In genomic region chr4:116221140-116221851, GRCm38 (mm10) we compare ENCODE assay signal across 1 mouse cellular context.
TF ChIP-seq lines count a peak whose summit lies in the region.

Gene Pik3r3, plus strand, starts transcription at chr4:116221618.

TF ChIP-seq in CH12.LX, 34 proteins besides CTCF, POLR2A, EP300 and RAD21 (continued from another document):
- TF ChIP-seq SMC3 (IDR thresholded peaks at IDR 0.05; ENCODE audit: low read depth, low read length): no peak
- no peak for TF ChIP-seq ZNF384 (IDR thresholded peaks at IDR 0.05; ENCODE audit: low read depth, low read length)
- peak; percentile 58 for TF ChIP-seq ETS1 (conservative IDR thresholded peaks at IDR 0.05; ENCODE audit: low read depth, low read length)
- no peak for TF ChIP-seq MYC (IDR thresholded peaks at IDR 0.05; ENCODE audit: low read depth, low read length)
- TF ChIP-seq USF2 (conservative IDR thresholded peaks at IDR 0.05; ENCODE audit: low read depth, low read length): no peak
- TF ChIP-seq ZKSCAN1 (IDR thresholded peaks at IDR 0.05; ENCODE audit: borderline replicate concordance, low read depth, low read length): no peak
- TF ChIP-seq GABPA (IDR thresholded peaks at IDR 0.05; ENCODE audit: insufficient replicate concordance, low read depth, low read length): no peak
- 0 out of 2 replicates have a peak, but pooled peaks have one; percentile 7 for TF ChIP-seq JUN (IDR thresholded peaks at IDR 0.05; ENCODE audit: insufficient read depth, low read depth, low read length)
- peak; percentile 76 for TF ChIP-seq NELFE (IDR thresholded peaks at IDR 0.05; ENCODE audit: low read depth, low read length)
- 0 out of 2 replicates have a peak, but pooled peaks have one; percentile 29 for TF ChIP-seq MAFK (IDR thresholded peaks at IDR 0.05; ENCODE audit: insufficient replicate concordance, low read length)
- no peak for TF ChIP-seq ZC3H11A (IDR thresholded peaks at IDR 0.05; ENCODE audit: low read depth, low read length)
- no peak for TF ChIP-seq E2F4 (IDR thresholded peaks at IDR 0.05; ENCODE audit: insufficient replicate concordance, low read depth, low read length)
